7 mouse cellular contexts compared by ENCODE assay signal in genomic region chr9:44408693-44409092, GRCm38 (mm10). TPM values are rescaled to one million over a fixed set of nuclear protein-coding genes. Genes with fewer than 3 reads are reported as not detected.
A peak's percentile ranks its signal among the peaks of the same experiment; 100 is the strongest.
DNase-seq lines count a peak whose midpoint lies in the region; ATAC-seq and TF ChIP-seq lines count a peak whose summit lies in the region.
"Not testable (repeated sequence)": the region's sequence is repeated elsewhere in the genome, so short reads cannot be mapped to it uniquely, and the experiment has no call there.

No protein-coding gene starts in this region.

- H3K4me3 ChIP-seq in forebrain, embryonic 13.5 days = peak overlapping the region; percentile 74
- H3K4me3 ChIP-seq in heart, embryonic 15.5 days = peak overlapping the region; percentile 93
- peak overlapping the region; percentile 83 for H3K4me3 ChIP-seq in intestine, embryonic 15.5 days (replicated peaks)
- peak overlapping the region; percentile 85 for H3K4me3 ChIP-seq in limb, embryonic 13.5 days
- H3K4me3 ChIP-seq in lung, embryonic 15.5 days = peak overlapping the region; percentile 90
- peak overlapping the region; percentile 71 for H3K4me3 ChIP-seq in midbrain, postnatal 0 days (ENCODE audit: low read depth, low read length)

- peak overlapping the region; percentile 80; the same call in 1 of the 2 replicates for H3K9ac ChIP-seq in forebrain, embryonic 13.5 days
- H3K9ac ChIP-seq in heart, embryonic 15.5 days = peak overlapping the region; percentile 90
- H3K9ac ChIP-seq in intestine, embryonic 15.5 days = peak overlapping the region; percentile 91; the same call in 1 of the 2 replicates
- H3K9ac ChIP-seq in limb, embryonic 13.5 days; midbrain, postnatal 0 days (replicated peaks; ENCODE audit: low read length, poor library complexity, severe bottlenecking): not testable (repeated sequence)
- H3K9ac ChIP-seq in lung, embryonic 15.5 days = peak overlapping the region; percentile 85

- DNase-seq in cerebellum, adult 9-10 months = peak; percentile 25
- not testable (repeated sequence) for DNase-seq in midbrain, postnatal 0 days (ENCODE audit: low spot score)

- H3K27me3 ChIP-seq in forebrain, embryonic 13.5 days; heart, embryonic 15.5 days; intestine, embryonic 15.5 days (replicated peaks); limb, embryonic 13.5 days; lung, embryonic 15.5 days; midbrain, postnatal 0 days (ENCODE audit: insufficient read depth, low read length): not testable (repeated sequence)

- not testable (repeated sequence) for ATAC-seq in forebrain, embryonic 13.5 days; heart, embryonic 15.5 days (replicated peaks; ENCODE audit: insufficient number of reproducible peaks, insufficient read depth, low FRiP score, low read depth); intestine, embryonic 15.5 days; limb, embryonic 13.5 days (ENCODE audit: low FRiP score, low read depth); lung, embryonic 15.5 days (ENCODE audit: borderline replicate concordance, extremely low read depth, low FRiP score, low TSS enrichment); midbrain, postnatal 0 days (ENCODE audit: low FRiP score)

- peaks cover 29% of the 10 kb centered on the region for H3K4me1 ChIP-seq in forebrain, embryonic 13.5 days
- H3K4me1 ChIP-seq in heart, embryonic 15.5 days (replicated peaks) = peaks cover 19% of the 10 kb centered on the region
- not testable (repeated sequence) for H3K4me1 ChIP-seq in intestine, embryonic 15.5 days (replicated peaks); midbrain, postnatal 0 days (ENCODE audit: insufficient read depth, low read length)
- peaks cover 18% of the 10 kb centered on the region for H3K4me1 ChIP-seq in limb, embryonic 13.5 days
- peaks cover 25% of the 10 kb centered on the region for H3K4me1 ChIP-seq in lung, embryonic 15.5 days

- peaks cover 66% of the 10 kb centered on the region for H3K36me3 ChIP-seq in forebrain, embryonic 13.5 days (ENCODE audit: poor library complexity, severe bottlenecking)
- H3K36me3 ChIP-seq in heart, embryonic 15.5 days = peaks cover 68% of the 10 kb centered on the region
- peaks cover 36% of the 10 kb centered on the region for H3K36me3 ChIP-seq in intestine, embryonic 15.5 days
- H3K36me3 ChIP-seq in limb, embryonic 13.5 days = peaks cover 66% of the 10 kb centered on the region
- peaks cover 67% of the 10 kb centered on the region for H3K36me3 ChIP-seq in lung, embryonic 15.5 days
- H3K36me3 ChIP-seq in midbrain, postnatal 0 days (ENCODE audit: insufficient read depth, low read length) = peaks cover 42% of the 10 kb centered on the region

- WGBS in forebrain, embryonic 13.5 days = 86% methylated on average over 9 of the region's 9 CpGs
- WGBS in heart, embryonic 15.5 days = 73% methylated on average over 9 of the region's 9 CpGs
- 70% methylated on average over 9 of the region's 9 CpGs for WGBS in intestine, embryonic 15.5 days
- WGBS in limb, embryonic 13.5 days = 86% methylated on average over 9 of the region's 9 CpGs
- WGBS in lung, embryonic 15.5 days = 73% methylated on average over 9 of the region's 9 CpGs
- 85% methylated on average over 9 of the region's 9 CpGs for WGBS in midbrain, postnatal 0 days

- TF ChIP-seq CTCF in midbrain, postnatal 0 days (IDR thresholded peaks at IDR 0.05) = not testable (repeated sequence)

- H3K9me3 ChIP-seq in forebrain, embryonic 13.5 days (replicated peaks); heart, embryonic 15.5 days (replicated peaks); intestine, embryonic 15.5 days; limb, embryonic 13.5 days; lung, embryonic 15.5 days; midbrain, postnatal 0 days (ENCODE audit: low read length): not testable (repeated sequence)

- H3K27ac ChIP-seq in forebrain, embryonic 13.5 days; heart, embryonic 15.5 days; intestine, embryonic 15.5 days; limb, embryonic 13.5 days; lung, embryonic 15.5 days; midbrain, postnatal 0 days (ENCODE audit: low read depth, low read length): not testable (repeated sequence)

- peak overlapping the region; percentile 83 for H3K4me2 ChIP-seq in forebrain, embryonic 13.5 days
- peak overlapping the region; percentile 66 for H3K4me2 ChIP-seq in heart, embryonic 15.5 days
- H3K4me2 ChIP-seq in intestine, embryonic 15.5 days (replicated peaks) = peak overlapping the region; percentile 59
- peak overlapping the region; percentile 81 for H3K4me2 ChIP-seq in limb, embryonic 13.5 days (replicated peaks)
- H3K4me2 ChIP-seq in lung, embryonic 15.5 days = peak overlapping the region; percentile 74
- H3K4me2 ChIP-seq in midbrain, postnatal 0 days (ENCODE audit: low read depth, low read length, poor library complexity, severe bottlenecking) = peak overlapping the region; percentile 56

RNA-seq across cellular contexts. Expression of gene Trappc4, which starts 1.3 kb away (rescaled TPM):
- polyA plus RNA-seq in forebrain, embryonic 13.5 days (2015; fragmentation: Nextera tagmentation; extraction: Ambion mirVana) = 311 and 314 TPM in 2 replicates
- 78.6 and 87.4 TPM in 2 replicates for polyA plus RNA-seq in heart, embryonic 15.5 days (2015; fragmentation: Nextera tagmentation; extraction: Ambion mirVana)
- polyA plus RNA-seq in intestine, embryonic 15.5 days (2015; fragmentation: Nextera tagmentation; extraction: Ambion mirVana) = 122 and 123 TPM in 2 replicates
- 160 and 165 TPM in 2 replicates for polyA plus RNA-seq in limb, embryonic 13.5 days (2015; fragmentation: Nextera tagmentation; extraction: Ambion mirVana)
- polyA plus RNA-seq in lung, embryonic 15.5 days (2015; fragmentation: Nextera tagmentation; extraction: Ambion mirVana) = 131 and 133 TPM in 2 replicates
- total RNA-seq in midbrain, postnatal 0 days (2014; rRNA removed) = 149 and 166 TPM in 2 replicates
- 326 and 327 TPM in 2 replicates for polyA plus RNA-seq in midbrain, postnatal 0 days (2015; fragmentation: Nextera tagmentation; extraction: Ambion mirVana)

RNA-seq across cellular contexts. Expression of gene Rps25, which starts 1.8 kb away (rescaled TPM):
- polyA plus RNA-seq in forebrain, embryonic 13.5 days (2015; fragmentation: Nextera tagmentation; extraction: Ambion mirVana) = 1,416 and 1,661 TPM in 2 replicates
- polyA plus RNA-seq in heart, embryonic 15.5 days (2015; fragmentation: Nextera tagmentation; extraction: Ambion mirVana) = 902 and 1,114 TPM in 2 replicates
- polyA plus RNA-seq in intestine, embryonic 15.5 days (2015; fragmentation: Nextera tagmentation; extraction: Ambion mirVana) = 2,026 and 2,084 TPM in 2 replicates
- polyA plus RNA-seq in limb, embryonic 13.5 days (2015; fragmentation: Nextera tagmentation; extraction: Ambion mirVana) = 1,961 and 2,001 TPM in 2 replicates
- polyA plus RNA-seq in lung, embryonic 15.5 days (2015; fragmentation: Nextera tagmentation; extraction: Ambion mirVana) = 1,635 and 1,709 TPM in 2 replicates
- 298 and 395 TPM in 2 replicates for total RNA-seq in midbrain, postnatal 0 days (2014; rRNA removed)
- polyA plus RNA-seq in midbrain, postnatal 0 days (2015; fragmentation: Nextera tagmentation; extraction: Ambion mirVana) = 1,596 and 1,621 TPM in 2 replicates

RNA-seq across cellular contexts. Expression of gene Ccdc84, which starts 9.7 kb away (rescaled TPM):
- 29.1 and 30.3 TPM in 2 replicates for polyA plus RNA-seq in forebrain, embryonic 13.5 days (2015; fragmentation: Nextera tagmentation; extraction: Ambion mirVana)
- polyA plus RNA-seq in heart, embryonic 15.5 days (2015; fragmentation: Nextera tagmentation; extraction: Ambion mirVana) = 18.3 and 23.5 TPM in 2 replicates
- polyA plus RNA-seq in intestine, embryonic 15.5 days (2015; fragmentation: Nextera tagmentation; extraction: Ambion mirVana) = 24.0 and 25.6 TPM in 2 replicates
- 32.2 and 35.5 TPM in 2 replicates for polyA plus RNA-seq in limb, embryonic 13.5 days (2015; fragmentation: Nextera tagmentation; extraction: Ambion mirVana)
- 27.3 and 31.7 TPM in 2 replicates for polyA plus RNA-seq in lung, embryonic 15.5 days (2015; fragmentation: Nextera tagmentation; extraction: Ambion mirVana)
- 20.0 and 23.2 TPM in 2 replicates for total RNA-seq in midbrain, postnatal 0 days (2014; rRNA removed)
- 30.2 and 36.1 TPM in 2 replicates for polyA plus RNA-seq in midbrain, postnatal 0 days (2015; fragmentation: Nextera tagmentation; extraction: Ambion mirVana)

RNA-seq across cellular contexts. Expression of gene Slc37a4, which starts 12.0 kb away (rescaled TPM):
- polyA plus RNA-seq in forebrain, embryonic 13.5 days (2015; fragmentation: Nextera tagmentation; extraction: Ambion mirVana) = 23.3 and 29.6 TPM in 2 replicates
- polyA plus RNA-seq in heart, embryonic 15.5 days (2015; fragmentation: Nextera tagmentation; extraction: Ambion mirVana) = 31.4 and 33.8 TPM in 2 replicates
- polyA plus RNA-seq in intestine, embryonic 15.5 days (2015; fragmentation: Nextera tagmentation; extraction: Ambion mirVana) = 51.7 and 59.2 TPM in 2 replicates
- 11.1 and 11.5 TPM in 2 replicates for polyA plus RNA-seq in limb, embryonic 13.5 days (2015; fragmentation: Nextera tagmentation; extraction: Ambion mirVana)
- polyA plus RNA-seq in lung, embryonic 15.5 days (2015; fragmentation: Nextera tagmentation; extraction: Ambion mirVana) = 20.5 and 21.3 TPM in 2 replicates
- total RNA-seq in midbrain, postnatal 0 days (2014; rRNA removed) = 70.7 and 99.6 TPM in 2 replicates
- 35.9 and 42.2 TPM in 2 replicates for polyA plus RNA-seq in midbrain, postnatal 0 days (2015; fragmentation: Nextera tagmentation; extraction: Ambion mirVana)

RNA-seq across cellular contexts. Expression of gene Hyou1, which starts 29.4 kb away (rescaled TPM):
- 22.4 and 26.5 TPM in 2 replicates for polyA plus RNA-seq in forebrain, embryonic 13.5 days (2015; fragmentation: Nextera tagmentation; extraction: Ambion mirVana)
- 14.3 and 18.1 TPM in 2 replicates for polyA plus RNA-seq in heart, embryonic 15.5 days (2015; fragmentation: Nextera tagmentation; extraction: Ambion mirVana)
- 38.8 and 43.6 TPM in 2 replicates for polyA plus RNA-seq in intestine, embryonic 15.5 days (2015; fragmentation: Nextera tagmentation; extraction: Ambion mirVana)
- polyA plus RNA-seq in limb, embryonic 13.5 days (2015; fragmentation: Nextera tagmentation; extraction: Ambion mirVana) = 30.9 and 36.8 TPM in 2 replicates
- 34.6 and 35.7 TPM in 2 replicates for polyA plus RNA-seq in lung, embryonic 15.5 days (2015; fragmentation: Nextera tagmentation; extraction: Ambion mirVana)
- 64.7 and 78.8 TPM in 2 replicates for total RNA-seq in midbrain, postnatal 0 days (2014; rRNA removed)
- polyA plus RNA-seq in midbrain, postnatal 0 days (2015; fragmentation: Nextera tagmentation; extraction: Ambion mirVana) = 16.9 and 18.5 TPM in 2 replicates
